Mouse (Mus musculus) lung, adult 2 months (tissue): Measurements from ENCODE around the gene B3gat3.

Experiments used
- CTCF ChIP-seq: fragments of 200-500 bp; IDR thresholded peaks from 2 replicates; pipeline ENCODE4 v1.5.1; 2011; ENCODE audit warnings: mild to moderate bottlenecking, low read length, control low read depth; ENCODE audit not compliant: insufficient read depth
- POLR2A ChIP-seq: fragments of 200-500 bp; IDR thresholded peaks from 2 replicates; pipeline ENCODE4 v1.6.1; 2011; ENCODE audit warnings: low read depth, mild to moderate bottlenecking, control low read depth, low read length, borderline replicate concordance; ENCODE audit errors: extremely low read depth

DNA sequence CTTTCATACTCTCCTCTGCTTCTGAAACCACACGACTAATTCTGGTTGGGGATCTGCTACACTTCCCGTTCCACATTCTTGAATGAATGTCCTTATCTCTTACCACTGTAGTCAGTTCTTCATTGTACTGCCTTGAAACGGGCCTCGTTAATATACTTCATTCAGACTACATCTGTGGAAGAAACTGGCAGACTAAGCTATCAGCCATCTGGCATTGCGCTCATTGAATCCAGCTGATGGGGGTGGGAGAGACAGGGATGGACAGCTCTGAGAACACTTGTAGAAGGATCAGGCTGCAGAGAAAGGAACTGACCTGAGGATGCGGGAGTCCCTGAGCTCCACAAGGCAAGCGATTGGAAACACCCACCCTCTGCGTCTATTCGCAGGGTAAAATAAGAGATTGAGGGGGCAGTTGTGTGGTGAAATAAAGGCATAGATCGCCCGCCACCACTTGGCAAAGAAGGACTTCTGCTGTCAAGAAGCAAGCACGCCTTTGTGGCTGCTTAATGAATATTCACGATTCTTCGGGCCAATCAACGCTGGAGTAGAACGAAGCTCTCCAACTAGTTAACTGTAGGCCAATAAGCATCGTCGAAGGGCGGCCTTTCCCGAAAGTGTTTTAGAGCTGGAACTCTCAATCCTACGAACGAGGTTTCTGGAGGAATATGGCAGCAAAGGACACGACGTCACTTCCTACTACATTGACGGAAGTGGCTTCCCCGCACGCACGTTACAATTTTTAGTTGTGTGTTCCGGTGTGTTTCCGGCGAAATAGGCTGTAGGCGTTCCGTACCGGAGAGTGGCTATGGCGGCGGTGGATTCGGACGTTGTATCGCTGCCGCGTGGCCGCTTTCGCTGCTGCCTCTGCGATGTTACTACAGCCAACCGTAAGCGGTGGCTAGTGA is 33.2 kb downstream of the B3gat3 start, which contains the start of gene Tut1:
- TF ChIP-seq CTCF (no peak), POLR2A (peak; percentile 70; the same call in 1 of the 2 replicates)
